Mouse (Mus musculus) thymus, postnatal 0 days (tissue): ENCODE results near the gene Vsig10l. TPM values are rescaled to one million over a fixed set of nuclear protein-coding genes. Genes with fewer than 3 reads are reported as not detected.

ENCODE experiments used
- DNase-seq: peaks from one replicate; pipeline ENCODE4 v3.0.0-alpha.2; 2015; ENCODE audit warnings: low spot score
- polyA plus RNA-seq: library from polyadenylated mRNA; unstranded; fragments of >200 nt; fragmentation: Nextera tagmentation; extraction: Ambion mirVana; gene quantifications from 2 replicates; pipeline ENCODE4 v1.2.1, GENCODE M21; 2015

Vsig10l gene
- polyA plus RNA-seq: 1.5 TPM in 2 replicates

DNA sequence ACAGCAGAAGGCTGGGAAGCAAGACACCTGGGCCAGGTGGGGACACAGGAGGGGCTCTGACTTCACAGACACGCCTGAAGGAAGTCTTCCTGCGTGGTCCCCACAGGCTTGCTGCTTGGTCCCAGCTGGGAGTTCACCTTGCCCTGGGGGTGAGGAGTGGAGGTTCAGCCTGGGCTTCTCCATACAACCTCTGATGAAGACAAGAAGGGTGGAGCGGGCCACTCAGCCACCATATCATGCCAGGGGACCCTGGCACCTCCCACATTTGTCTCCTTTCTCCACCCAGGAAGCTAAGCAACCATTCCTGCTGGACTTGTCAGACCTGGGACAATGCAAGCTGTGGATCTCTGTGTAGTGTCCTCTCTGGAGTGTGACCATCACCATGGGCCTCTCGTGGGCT, at the start of gene Vsig10l:
Vsig10l (plus strand) TSS at position 301 of the 400 bp plus-strand sequence.
- DNase-seq: no peak

DNA sequence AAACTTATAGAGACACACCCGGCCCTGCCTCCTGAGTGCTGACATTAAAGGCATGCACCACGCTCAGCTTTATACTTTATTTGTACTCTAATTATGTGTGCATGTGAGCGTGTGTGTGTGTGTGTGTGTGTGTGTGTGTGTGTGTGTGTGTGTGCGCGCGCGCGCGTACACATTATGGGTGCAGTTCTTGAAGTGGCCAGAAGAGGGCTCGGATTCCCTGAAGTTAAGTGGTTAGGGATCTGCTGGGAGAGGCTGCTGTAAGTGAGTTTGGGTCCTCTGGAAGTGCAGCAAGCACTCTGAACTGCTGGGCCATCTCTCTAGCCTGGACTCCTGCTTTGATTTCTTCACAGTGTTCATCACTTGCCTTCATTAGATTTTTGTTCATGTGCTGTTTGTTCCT, 45.7 kb upstream of the Vsig10l start:
- no peak for DNase-seq

DNA sequence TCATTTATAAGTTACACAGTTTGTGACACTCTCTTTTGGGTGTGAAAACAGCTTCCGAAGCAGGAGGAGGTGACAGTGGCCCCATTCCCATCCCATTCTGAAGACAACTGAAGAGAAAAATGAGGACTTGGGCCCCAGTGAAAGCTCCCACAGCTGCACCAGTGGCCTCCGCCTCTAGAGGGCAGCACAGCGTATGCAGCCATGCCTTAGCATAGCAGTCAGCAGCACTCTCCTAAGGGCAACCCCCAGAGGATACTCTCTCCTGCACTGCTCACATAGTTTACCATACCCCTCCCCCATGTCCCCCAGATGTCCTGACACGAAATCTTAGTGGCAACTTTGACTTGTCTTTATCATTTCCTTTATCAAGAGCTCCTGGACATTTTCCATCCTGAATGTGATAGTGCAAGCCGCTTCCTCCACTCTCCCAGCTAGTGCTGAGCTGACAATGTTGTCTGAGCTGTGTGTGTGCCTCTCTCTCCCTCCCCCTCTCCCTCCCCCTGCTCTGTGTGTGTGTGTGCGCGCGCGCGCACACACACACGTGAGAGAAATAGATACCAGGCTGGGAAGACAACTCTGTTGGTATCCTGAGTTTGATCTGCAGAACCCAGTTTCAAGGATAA, 39.8 kb upstream of the Vsig10l start:
- peak; percentile 85 for DNase-seq

DNA sequence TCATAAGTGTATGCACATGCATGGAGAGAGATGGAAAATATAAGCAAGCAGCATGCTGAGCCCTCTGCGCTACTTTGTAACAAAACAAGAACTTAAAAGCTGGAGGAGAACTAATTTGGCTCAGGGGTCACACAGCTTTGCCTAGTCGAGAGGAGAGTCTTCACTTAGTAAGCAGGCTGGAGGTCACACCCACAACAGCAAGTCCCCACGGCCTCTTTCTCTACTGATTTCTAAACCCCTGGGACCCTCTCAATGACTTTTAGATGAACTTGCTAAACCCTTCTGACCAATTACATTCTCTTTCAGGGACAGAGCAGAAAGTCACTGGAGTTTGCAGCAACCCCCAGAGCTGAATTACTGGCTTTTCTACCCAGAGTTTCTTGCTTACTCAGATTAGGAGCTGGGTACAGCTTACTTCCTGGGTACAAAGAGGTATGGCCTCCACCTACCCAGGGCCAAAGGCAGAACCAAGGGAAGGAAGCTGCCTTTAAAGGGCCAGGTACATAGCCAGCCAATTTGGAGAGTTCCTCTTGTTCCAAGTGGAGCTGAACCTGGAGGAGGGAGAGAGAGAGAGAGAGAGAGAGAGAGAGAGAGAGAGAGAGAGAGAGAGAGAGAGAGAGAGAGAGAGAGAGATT, 38.8 kb upstream of the Vsig10l start:
- DNase-seq: peak; percentile 42

DNA sequence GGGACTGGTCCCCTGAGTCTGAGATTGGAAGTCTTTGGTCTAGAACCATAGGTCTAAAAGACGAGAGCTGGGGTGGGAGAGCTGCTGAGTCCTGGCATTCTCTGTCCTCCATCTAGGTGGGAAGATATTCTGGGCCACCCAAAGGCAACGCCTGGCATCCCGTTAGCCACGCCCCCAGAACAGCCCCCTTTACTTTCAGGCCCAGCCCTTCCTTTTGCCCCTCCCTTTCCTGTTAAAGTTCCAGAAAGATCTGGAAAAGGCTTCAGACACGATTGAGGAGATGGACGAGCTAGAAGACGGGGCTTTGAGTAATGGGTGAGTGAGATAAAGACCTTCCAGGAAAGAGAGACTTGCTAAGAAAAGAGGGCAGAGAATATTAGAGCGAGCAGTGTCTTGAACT, 35.5 kb upstream of the Vsig10l start, which contains the start of gene Lim2:
Lim2 (plus strand) TSS at position 265 of the 400 bp plus-strand sequence.
- DNase-seq: no peak

DNA sequence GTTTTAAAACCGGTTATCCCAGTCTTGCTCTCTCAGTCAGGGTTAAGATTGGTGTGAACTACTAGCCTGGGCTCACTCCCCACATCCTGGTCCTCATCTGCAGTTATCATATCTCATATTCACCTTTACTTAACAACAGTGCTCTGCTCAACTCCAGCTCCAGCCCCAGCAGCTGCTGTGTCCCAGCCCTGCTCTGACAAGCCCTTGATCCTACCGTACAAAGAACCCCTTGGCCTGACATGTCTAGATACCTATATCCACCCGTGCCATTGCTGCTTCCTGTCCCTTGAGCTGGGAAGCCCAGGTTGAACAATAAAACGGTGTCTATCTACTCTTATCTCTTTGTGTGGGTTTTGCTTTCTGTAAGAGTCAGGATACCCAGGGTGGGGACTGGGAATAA, 33.5 kb upstream of the Vsig10l start:
- DNase-seq: no peak

DNA sequence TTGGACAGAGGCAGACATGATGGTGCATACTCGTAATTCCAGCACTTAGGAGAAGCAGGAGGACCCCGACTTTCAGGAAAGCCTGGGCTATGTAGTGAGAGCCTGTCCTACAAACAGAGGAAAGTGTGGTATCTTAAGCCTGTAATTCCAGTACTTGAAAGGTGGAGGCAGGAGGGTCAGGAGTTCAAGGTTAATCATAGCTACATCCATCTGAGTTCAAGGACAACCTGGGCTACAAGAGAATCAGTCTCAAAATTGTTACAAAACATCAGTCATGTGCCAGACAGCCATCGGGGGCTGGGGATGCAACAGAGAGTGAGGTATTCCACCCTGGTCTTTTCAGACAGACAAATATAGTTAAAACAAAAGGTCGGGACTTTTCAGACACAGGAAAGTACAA, 30.1 kb upstream of the Vsig10l start:
- no peak for DNase-seq

DNA sequence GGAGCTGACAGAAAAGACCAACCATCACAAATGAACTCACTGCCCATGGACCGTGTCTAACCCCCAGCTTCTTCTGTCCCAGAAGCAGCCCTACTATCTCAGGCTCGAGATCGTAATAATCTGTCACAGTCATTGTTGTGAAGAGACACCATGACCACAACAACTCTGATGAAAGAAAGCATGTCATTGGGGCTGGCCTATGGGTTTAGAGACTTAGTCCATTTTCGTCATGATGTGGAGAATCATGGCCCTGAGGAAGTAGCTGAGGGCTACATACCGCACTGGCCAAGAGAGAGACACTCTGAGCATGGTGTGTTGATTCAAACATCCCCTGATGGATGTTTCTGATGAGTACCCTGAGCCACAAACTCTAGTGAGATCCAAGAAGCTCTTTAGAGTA, 28.3 kb upstream of the Vsig10l start:
- no peak for DNase-seq

DNA sequence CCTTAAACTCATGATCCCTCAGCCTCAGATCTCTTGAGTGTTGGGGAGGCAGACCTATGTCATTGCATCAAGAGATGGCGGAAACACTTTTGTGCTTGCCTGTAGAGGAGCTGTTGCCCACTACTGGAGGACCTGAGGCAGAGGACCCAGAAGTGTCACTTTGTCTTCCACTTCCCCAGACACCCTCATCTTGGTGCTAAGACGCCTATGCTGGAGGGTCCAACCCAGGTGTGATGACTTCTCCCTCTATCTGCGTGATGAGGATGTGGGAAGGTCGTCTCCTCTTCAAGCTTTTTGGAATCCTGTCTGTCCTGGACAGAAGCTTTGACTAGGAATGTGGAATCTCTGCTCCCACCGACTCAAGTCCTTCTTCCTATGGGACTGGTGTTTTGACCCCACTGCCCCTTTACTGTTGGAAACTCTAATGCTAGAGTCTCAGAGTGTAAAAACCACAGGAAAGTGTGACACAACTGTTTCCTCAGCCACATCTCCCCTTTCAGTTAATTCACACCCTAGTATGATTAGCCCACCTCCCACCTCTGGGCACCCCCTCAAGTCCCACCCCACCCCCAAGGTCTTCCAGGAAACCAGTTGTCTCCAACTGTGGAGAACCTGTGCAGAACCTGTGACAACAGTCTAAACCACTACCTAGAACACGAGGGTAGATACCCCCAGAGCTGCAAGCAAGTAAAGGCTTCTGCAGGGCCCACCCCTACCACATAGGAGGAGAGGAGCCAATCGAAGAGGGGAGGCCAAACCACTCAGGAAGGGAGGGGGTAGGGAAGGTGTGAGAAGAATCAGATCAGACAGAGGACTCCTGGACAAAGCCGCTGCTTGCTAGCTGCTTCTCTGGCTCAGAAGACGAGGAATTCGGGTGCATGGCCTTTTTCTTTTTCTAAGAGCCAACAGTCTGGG, 26.4 kb upstream of the Vsig10l start, which contains the start of gene Nkg7:
Nkg7 (plus strand) TSS at position 733 of the 915 bp plus-strand sequence.
- peak; percentile 33 for DNase-seq

DNA sequence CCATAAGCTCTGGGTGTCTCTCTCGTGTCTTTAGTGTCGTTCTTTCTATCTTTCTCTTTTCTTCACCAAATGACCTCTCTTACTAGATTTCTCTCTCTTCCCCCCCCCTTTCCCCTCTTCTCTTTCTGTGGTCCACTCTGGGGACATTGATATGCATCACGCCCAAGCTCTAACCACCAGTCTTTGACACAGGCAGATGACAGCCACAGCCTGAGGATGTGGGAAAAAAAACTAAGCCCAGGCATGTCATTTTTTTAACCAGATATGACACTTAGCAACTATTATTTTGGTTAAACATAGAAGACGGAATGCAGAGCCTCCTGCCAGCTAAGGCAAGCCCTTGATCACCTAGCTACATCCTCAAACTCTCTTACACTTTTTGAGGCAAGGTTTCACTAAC, 24.3 kb upstream of the Vsig10l start:
- DNase-seq: no peak

DNA sequence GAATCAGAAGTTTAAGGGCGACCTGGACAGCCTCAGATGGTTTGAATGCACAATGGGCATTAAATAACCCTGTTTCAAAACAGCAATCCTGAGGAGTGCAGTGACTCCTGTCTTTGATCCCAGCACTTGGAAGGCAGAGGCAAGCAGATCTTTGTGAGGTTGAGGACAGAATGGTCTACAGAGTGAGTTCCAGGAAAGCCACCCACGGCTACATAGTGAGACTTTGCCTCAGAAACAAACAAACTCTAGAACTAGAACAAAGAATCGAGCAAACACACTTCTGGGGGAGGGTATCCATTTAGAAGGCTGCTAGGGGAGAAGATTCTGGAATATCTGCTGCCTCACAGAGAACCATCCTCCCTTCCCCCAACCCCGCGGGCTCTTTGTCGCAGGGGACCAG, 22.5 kb upstream of the Vsig10l start, which contains the start of gene Cldnd2:
Cldnd2 (plus strand) TSS at position 301 of the 400 bp plus-strand sequence.
- DNase-seq: no peak

DNA sequence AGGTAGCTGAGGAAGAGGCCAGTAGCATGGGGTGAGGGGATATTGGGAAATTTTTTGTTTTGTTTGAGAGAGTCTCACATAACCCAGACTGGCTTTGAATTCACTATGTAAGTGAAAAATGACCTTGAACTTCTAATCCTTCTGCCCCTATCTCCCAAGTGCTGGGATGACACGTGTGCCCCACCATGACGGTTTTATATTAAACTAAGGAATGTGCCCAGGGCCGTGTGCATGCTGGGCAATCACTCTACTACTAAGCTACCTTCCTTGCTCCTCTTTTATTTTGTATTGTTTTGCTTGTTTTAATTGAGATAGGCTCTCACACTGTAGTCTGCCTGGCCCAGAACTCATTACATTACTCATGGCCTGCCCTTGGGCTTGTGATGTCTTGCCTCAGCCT, 21.9 kb upstream of the Vsig10l start:
- DNase-seq: no peak

DNA sequence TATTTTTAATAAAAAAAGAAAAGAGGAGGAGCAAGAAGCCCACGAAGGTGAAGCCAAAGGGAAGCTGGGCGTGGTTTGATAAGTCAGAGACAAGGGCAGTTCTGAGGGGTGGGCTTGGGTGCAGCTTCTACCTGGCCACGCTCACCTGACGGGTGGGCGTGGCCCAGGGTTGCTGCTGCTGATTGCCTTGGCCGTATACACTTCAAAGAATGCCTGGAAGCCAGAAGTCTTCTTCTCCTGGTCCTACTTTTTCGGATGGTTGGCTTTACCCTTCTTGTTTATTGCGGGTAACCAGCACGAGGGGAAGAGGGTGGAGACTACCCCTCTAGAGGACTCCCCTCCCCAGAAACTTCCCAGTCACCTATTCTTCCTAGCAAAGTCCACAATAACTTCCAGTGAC, 20.3 kb upstream of the Vsig10l start:
- peak; percentile 4 for DNase-seq

DNA sequence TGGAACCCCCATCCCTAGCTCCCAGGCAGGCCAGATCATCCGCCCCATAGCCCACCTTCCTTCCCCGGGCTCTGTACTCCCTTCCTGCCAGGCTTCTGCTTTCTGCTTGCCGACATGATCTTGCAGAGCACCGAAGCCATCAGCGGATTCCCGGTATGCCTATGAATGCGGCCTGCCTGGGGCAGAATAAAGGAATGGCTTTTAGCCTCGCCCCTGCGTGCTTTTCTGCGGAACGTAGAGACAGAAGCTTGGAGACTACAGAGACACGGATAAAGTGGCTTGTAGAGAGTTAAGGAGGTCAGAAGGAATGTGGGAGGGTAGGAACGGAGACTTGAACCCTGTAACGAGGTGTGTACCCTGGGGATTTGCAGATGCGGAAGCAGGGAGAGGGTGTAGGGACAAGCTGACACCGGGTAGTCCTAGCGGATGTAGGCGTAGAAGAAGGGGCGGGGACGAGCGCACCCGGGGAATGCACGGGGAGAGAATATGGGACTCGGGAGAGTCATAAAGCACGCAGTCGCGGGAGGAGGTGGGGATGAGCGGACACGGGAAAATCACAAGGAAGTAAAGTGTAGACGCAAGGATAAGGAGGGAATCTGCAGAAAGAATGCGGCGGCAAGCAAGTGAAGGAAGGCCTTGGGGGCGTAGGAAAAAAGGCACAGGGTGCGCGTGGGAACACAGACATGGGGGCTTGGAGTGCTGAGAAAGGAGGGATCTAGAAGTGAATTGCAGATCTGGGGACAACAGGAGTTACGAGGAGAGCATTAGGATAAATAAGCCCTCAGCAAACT, 19.6 kb upstream of the Vsig10l start:
- DNase-seq: peak; percentile 70

DNA sequence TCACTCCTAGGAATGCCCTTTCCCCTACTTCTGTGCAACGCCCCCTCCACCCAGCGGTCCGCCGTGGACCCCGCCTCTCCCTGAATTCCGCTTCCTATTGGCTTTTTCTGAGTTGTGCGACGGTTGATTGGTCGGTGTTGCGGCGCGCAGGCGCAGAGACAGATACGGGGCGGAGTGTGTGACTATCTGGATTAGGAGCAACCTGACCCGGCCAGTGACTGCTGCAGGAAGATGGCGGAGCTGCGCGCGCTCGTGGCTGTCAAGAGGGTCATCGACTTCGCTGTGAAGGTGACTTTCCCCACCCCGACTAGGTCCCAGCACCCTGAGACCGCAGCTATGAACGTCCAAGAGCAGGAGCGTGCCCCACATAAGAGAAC, 19.0 kb upstream of the Vsig10l start, which contains the start of the genes Etfb and Gm45233:
Etfb (plus strand) TSS at position 167 of the 377 bp plus-strand sequence.
Gm45233 (plus strand) TSS at position 212 of the 377 bp plus-strand sequence.
- DNase-seq: peak; percentile 90

DNA sequence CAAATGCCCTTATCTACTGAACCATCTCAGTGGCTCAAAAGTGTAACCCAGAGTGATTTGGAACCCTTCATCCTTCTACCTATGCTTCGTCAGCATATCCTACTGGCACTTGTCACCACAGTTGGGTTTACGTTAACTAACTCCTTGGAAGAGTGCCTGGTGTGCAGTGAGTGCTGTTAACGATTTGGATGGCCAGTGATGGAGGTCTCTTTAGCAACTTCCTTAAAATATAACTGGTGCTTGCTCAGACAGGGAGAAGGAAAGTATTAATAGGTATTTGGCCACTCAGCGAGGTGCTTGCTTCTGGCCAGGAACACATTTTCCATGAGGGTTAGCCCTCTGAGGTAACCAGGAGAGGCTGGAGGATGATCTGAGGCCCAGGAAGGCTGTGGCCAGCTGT, 15.2 kb upstream of the Vsig10l start:
- no peak for DNase-seq

DNA sequence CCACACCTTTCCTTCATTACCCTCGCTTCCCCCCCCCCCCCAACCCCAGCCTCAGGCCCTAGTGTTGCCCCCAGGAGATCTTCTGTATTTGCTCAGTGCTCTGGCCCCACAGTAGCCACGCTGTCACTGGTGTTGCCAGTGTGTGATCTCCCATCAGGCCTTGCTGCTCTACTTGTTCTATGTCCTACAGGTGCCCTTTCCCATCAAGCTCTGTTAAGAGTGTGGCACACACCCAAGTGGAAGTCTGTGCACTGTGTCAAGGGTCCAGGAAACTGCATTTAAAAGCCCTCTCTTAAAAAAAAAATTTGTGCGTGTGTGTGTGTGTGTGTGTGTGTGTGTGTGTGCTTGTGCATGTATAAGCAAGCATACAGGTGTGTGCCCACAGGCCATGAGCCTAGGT, 14.7 kb upstream of the Vsig10l start:
- DNase-seq: no peak

DNA sequence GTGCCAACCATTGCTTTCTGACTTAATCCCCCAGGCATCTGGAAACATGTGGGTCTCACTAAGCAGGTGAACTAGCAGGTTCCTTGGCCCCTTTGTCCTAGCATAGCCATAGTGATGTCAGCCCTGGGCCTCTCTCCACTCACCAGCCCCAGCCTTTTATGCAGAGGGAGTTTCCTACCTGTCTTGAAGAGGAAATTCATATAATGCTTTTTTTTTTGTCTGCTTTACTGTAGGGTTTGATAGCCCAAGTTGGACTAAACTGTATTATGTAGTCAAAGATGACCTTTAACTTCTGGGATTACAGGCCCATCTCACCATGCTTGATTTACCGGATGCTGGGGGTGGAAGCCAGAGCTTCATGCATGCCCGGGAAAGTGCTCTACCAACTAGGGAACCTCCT, 13.1 kb upstream of the Vsig10l start:
- no peak for DNase-seq

DNA sequence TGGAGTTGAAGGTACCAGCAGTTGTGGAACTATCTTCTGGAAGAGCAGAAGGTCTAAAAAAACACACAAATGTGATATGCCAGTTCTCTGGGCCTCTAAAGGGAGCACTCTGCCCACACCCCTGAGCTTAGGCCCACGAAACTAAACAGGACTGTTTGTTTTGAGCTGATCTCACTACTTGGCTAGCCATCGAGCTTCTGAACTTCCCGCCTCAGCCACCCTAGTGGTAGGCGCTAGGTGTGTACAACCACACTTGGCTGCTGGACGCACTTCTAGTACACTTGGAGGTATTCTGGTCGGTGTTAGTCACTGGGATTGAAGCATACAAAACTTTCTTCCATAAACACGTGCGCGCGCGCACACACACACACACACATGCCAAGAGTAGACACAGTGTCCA, 11.2 kb upstream of the Vsig10l start:
- no peak for DNase-seq

DNA sequence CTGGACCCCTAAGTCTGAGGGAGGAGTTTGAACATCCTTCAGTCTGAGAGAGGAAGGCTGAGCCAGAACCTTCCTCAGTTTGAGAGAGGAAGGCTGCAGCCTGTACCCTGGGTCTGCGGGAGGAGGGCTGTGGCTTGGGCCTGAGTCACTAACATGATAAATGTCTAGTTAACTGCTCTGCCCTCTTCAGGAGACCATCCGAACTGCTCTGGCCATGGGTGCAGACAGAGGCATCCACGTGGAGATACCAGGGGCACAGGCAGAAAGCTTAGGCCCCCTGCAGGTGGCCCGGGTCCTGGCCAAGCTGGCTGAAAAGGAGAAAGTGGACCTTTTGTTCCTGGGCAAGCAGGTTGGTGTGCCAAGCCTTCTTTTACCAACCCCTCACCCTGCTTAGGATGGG, 10.3 kb upstream of the Vsig10l start:
- peak; percentile 40 for DNase-seq
